Comparison of ENCODE assay signal across 19 mouse cellular contexts in genomic region chr2:167842473-167842872, GRCm38 (mm10).
DNase-seq lines count a peak whose midpoint lies in the region; ATAC-seq and TF ChIP-seq lines count a peak whose summit lies in the region.
"Had no signal": no experiment of that assay in that cellular context is flagged by ENCODE, and none has a peak within 500 bp of the region (broad histone marks: within the 10 kb centered on the region; RNA-seq: fewer than 3 reads in every experiment).

No protein-coding gene starts in this region.

- no peaks in the 10 kb centered on the region for H3K36me3 ChIP-seq in heart, adult 2 months (ENCODE audit: control insufficient read depth, insufficient read depth, low read length)
- no peaks in the 10 kb centered on the region for H3K36me3 ChIP-seq in intestine, embryonic 16.5 days (ENCODE audit: control insufficient read depth, insufficient read depth, low read length)
- no peaks in the 10 kb centered on the region for H3K36me3 ChIP-seq in intestine, embryonic 15.5 days
- H3K36me3 ChIP-seq in lung, postnatal 0 days (ENCODE audit: insufficient read depth, low read length), result no peaks in the 10 kb centered on the region
- H3K36me3 ChIP-seq in liver, embryonic 15.5 days (replicated peaks), result no peaks in the 10 kb centered on the region
- H3K36me3 ChIP-seq: limb, embryonic 12.5 days; midbrain, embryonic 12.5 days had no signal

- H3K79me2 ChIP-seq in heart, adult 2 months (replicated peaks; ENCODE audit: control insufficient read depth, insufficient read depth, low read length), result no peaks in the 10 kb centered on the region

- peaks cover 13% of the 10 kb centered on the region for H3K4me1 ChIP-seq in heart, adult 2 months (ENCODE audit: control insufficient read depth, insufficient read depth, low read length)
- peaks cover 16% of the 10 kb centered on the region for H3K4me1 ChIP-seq in intestine, embryonic 16.5 days (ENCODE audit: control insufficient read depth, insufficient read depth, low read length)
- peaks cover 20% of the 10 kb centered on the region for H3K4me1 ChIP-seq in intestine, embryonic 15.5 days (replicated peaks)
- H3K4me1 ChIP-seq in lung, postnatal 0 days (ENCODE audit: insufficient read depth, low read depth, low read length), result peaks cover 21% of the 10 kb centered on the region
- peaks cover 62% of the 10 kb centered on the region for H3K4me1 ChIP-seq in liver, embryonic 15.5 days (replicated peaks)

- 0 out of 2 replicates have a peak overlapping the region, but pooled peaks have one; percentile 9 for H3K9ac ChIP-seq in heart, adult 2 months (ENCODE audit: low read depth, low read length)
- H3K9ac ChIP-seq in intestine, embryonic 16.5 days (ENCODE audit: low read depth, low read length), result 0 out of 2 replicates have a peak overlapping the region, but pooled peaks have one; percentile 11
- no peak overlapping the region for H3K9ac ChIP-seq in intestine, embryonic 15.5 days
- no peak overlapping the region for H3K9ac ChIP-seq in lung, postnatal 0 days (replicated peaks; ENCODE audit: low read depth)
- H3K9ac ChIP-seq in liver, embryonic 15.5 days, result no peak overlapping the region
- H3K9ac ChIP-seq: forebrain, embryonic 13.5 days; hindbrain, embryonic 14.5 days; limb, embryonic 12.5 days; midbrain, embryonic 12.5 days had no signal

- no peak for TF ChIP-seq POLR2A in heart, adult 2 months (IDR thresholded peaks at IDR 0.05; ENCODE audit: insufficient read depth, low read depth, low read length)

- H3K4me2 ChIP-seq in intestine, embryonic 16.5 days (ENCODE audit: low read depth, low read length), result no peak overlapping the region
- no peak overlapping the region for H3K4me2 ChIP-seq in intestine, embryonic 15.5 days (replicated peaks)
- no peak overlapping the region for H3K4me2 ChIP-seq in lung, postnatal 0 days (replicated peaks; ENCODE audit: low read depth, low read length)
- H3K4me2 ChIP-seq in liver, embryonic 15.5 days, result no peak overlapping the region
- H3K4me2 ChIP-seq: forebrain, embryonic 13.5 days; hindbrain, embryonic 14.5 days; limb, embryonic 12.5 days; midbrain, embryonic 12.5 days had no signal

- H3K4me3 ChIP-seq in heart, adult 2 months, result no peak overlapping the region
- H3K4me3 ChIP-seq in intestine, embryonic 16.5 days (ENCODE audit: low read length), result no peak overlapping the region
- H3K4me3 ChIP-seq in intestine, embryonic 15.5 days (replicated peaks), result no peak overlapping the region
- no peak overlapping the region for H3K4me3 ChIP-seq in lung, postnatal 0 days (ENCODE audit: low read depth, low read length)
- no peak overlapping the region for H3K4me3 ChIP-seq in liver, embryonic 15.5 days (replicated peaks)
- H3K4me3 ChIP-seq: forebrain, embryonic 13.5 days; layer of hippocampus, adult 2 months; limb, embryonic 12.5 days; midbrain, embryonic 12.5 days had no signal

- no peak for DNase-seq in heart, adult 2 months
- DNase-seq in heart, postnatal 14 days, result no peak
- no peak for DNase-seq in lung, postnatal 0 days (ENCODE audit: low spot score)
- DNase-seq in lung, postnatal 25 days (ENCODE audit: low spot score), result no peak
- no peak for DNase-seq in adrenal gland, adult 8-10 months
- DNase-seq: cerebellum, adult 11 months; cerebellum, adult 9-11 months; kidney, adult 9 months; kidney, postnatal 25 days; lung, adult 18-20 months had no signal

- no peak for ATAC-seq in intestine, embryonic 16.5 days
- ATAC-seq in intestine, embryonic 15.5 days, result no peak
- ATAC-seq in lung, postnatal 0 days, result no peak
- ATAC-seq in liver, embryonic 15.5 days (ENCODE audit: insufficient read depth), result 0 out of 2 replicates have a peak, but pooled peaks have one; percentile 9
- ATAC-seq: forebrain, embryonic 13.5 days; inflammation-experienced regulatory T-cells, adult 6 months had no signal

- 50% methylated on average over 1 of the region's 1 CpGs for WGBS in heart, adult 2 months
- 93% methylated on average over 1 of the region's 1 CpGs for WGBS in intestine, embryonic 16.5 days
- WGBS in intestine, embryonic 15.5 days, result 50% methylated on average over 1 of the region's 1 CpGs
- WGBS in lung, postnatal 0 days, result 70% methylated on average over 1 of the region's 1 CpGs
- 57% methylated on average over 1 of the region's 1 CpGs for WGBS in liver, embryonic 15.5 days (ENCODE audit: insufficient replicate concordance)

- intact Hi-C loops in heart, adult 2 months (cut with DNase I), result no loop called here
- intact Hi-C loops in heart, postnatal 14 days (cut with DNase I), result no loop called here

- H3K27ac ChIP-seq in heart, adult 2 months, result peak overlapping the region; percentile 64
- no peak overlapping the region for H3K27ac ChIP-seq in intestine, embryonic 16.5 days (ENCODE audit: low read length)
- no peak overlapping the region for H3K27ac ChIP-seq in intestine, embryonic 15.5 days
- H3K27ac ChIP-seq in lung, postnatal 0 days (ENCODE audit: low read length), result peak overlapping the region; percentile 71
- H3K27ac ChIP-seq in liver, embryonic 15.5 days (replicated peaks), result no peak overlapping the region; the same call in 1 of the 2 replicates
- H3K27ac ChIP-seq: forebrain, embryonic 13.5 days; hindbrain, embryonic 14.5 days; layer of hippocampus, adult 2 months; limb, embryonic 12.5 days; midbrain, embryonic 12.5 days had no signal

- H3K27me3 ChIP-seq in heart, adult 2 months (ENCODE audit: control insufficient read depth, insufficient read depth, low read length), result no peaks in the 10 kb centered on the region
- H3K27me3 ChIP-seq in intestine, embryonic 16.5 days (replicated peaks; ENCODE audit: control insufficient read depth, insufficient read depth, low read length), result no peaks in the 10 kb centered on the region
- H3K27me3 ChIP-seq in intestine, embryonic 15.5 days (replicated peaks), result no peaks in the 10 kb centered on the region
- no peaks in the 10 kb centered on the region for H3K27me3 ChIP-seq in lung, postnatal 0 days (replicated peaks; ENCODE audit: insufficient read depth, low read length)
- peaks cover 30% of the 10 kb centered on the region for H3K27me3 ChIP-seq in liver, embryonic 15.5 days
- H3K27me3 ChIP-seq: forebrain, embryonic 13.5 days; limb, embryonic 12.5 days had no signal

- TF ChIP-seq CTCF in heart, adult 2 months (IDR thresholded peaks at IDR 0.05), result no peak
- no peak for TF ChIP-seq CTCF in lung, postnatal 0 days (IDR thresholded peaks at IDR 0.05)

- H3K9me3 ChIP-seq in intestine, embryonic 16.5 days (ENCODE audit: control insufficient read depth, low read length), result no peaks in the 10 kb centered on the region
- no peaks in the 10 kb centered on the region for H3K9me3 ChIP-seq in intestine, embryonic 15.5 days
- H3K9me3 ChIP-seq in lung, postnatal 0 days (ENCODE audit: low read length), result no peaks in the 10 kb centered on the region
- H3K9me3 ChIP-seq in liver, embryonic 15.5 days (replicated peaks), result no peaks in the 10 kb centered on the region
- H3K9me3 ChIP-seq: forebrain, embryonic 13.5 days; limb, embryonic 12.5 days; midbrain, embryonic 12.5 days had no signal

- TF ChIP-seq EP300 in heart, adult 2 months (IDR thresholded peaks at IDR 0.05; ENCODE audit: insufficient read depth, low read depth, low read length), result no peak
- TF ChIP-seq EP300 in lung, postnatal 0 days (IDR thresholded peaks at IDR 0.05), result no peak

Comparison
In these comparisons a context has a peak if more than half of its experiments do, and no peak if none do; other contexts are left out.
1. H3K9ac ChIP-seq: peak in heart, adult 2 months (single experiment) and intestine, embryonic 16.5 days (single experiment); none in intestine, embryonic 15.5 days (single experiment), lung, postnatal 0 days (single experiment) and liver, embryonic 15.5 days (single experiment).
2. H3K27ac ChIP-seq: peak in heart, adult 2 months (single experiment) and lung, postnatal 0 days (single experiment); none in intestine, embryonic 16.5 days (single experiment), intestine, embryonic 15.5 days (single experiment) and liver, embryonic 15.5 days (single experiment).